Mouse (Mus musculus) layer of hippocampus, adult 9-11 months (tissue): ENCODE measurements at regions not wholly inside any gene's neighbourhood (a gene's known extent, or its start where the extent isn't known, plus 50 kb on each side); places are given as distances from the start of the nearest gene placed in this dataset.
A peak's percentile ranks its signal among the peaks of the same experiment; 100 is the strongest.

Experiments used
- DNase-seq: peaks from one replicate; pipeline ENCODE4 v3.0.0; 2022

DNA sequence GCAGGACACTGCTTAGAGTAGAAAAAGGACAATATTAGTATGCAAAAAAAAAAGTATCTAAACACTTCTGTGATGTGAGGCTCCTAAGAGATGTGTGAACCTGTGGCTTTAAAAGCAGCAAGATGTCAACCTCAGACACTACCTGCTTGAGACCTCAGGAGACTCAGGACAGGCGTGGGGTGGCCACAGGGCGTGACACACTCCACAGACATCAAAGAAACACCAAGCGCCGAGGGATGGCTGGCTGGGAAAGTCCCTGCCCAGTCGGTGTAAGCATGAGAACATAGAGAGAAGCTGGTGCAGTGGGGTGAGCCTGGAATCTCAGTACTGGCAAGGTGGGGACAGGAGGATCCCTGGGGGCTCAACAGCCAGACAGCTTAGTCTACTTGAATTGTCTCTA lies 72.0 kb upstream of the Sulf2 start:
- no peak for DNase-seq

- DNase-seq = peak; percentile 26
Observed at GRCm38 (mm10) chr2:166226929-166227328, 71.5 kb upstream of the Sulf2 start.

- no peak for DNase-seq
Observed at GRCm38 (mm10) chr2:166226331-166226730, 70.9 kb upstream of the Sulf2 start.

GRCm38 (mm10) chr2:166225354-166225753 lies 69.9 kb upstream of the Sulf2 start:
- DNase-seq = no peak

GRCm38 (mm10) chr2:166218783-166219182 lies 63.3 kb upstream of the Sulf2 start:
- no peak for DNase-seq

DNA sequence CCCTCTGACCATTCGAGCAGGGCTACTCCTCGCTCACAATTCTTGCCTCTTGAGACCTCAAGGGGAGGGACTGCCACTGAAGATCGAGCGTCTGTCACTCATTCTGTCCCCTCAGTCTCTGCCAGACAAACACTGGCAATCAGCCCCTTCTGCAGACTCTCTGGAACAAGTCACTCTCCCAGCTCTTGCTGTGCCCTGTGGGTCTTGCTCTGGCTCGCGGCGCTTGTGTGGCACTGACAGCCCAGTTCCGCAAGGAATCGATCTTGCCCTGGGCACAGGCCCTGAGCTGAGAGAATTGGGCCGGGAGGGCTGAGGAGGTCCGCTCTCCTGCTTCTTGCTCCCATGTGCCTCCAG lies 61.0 kb upstream of the Sulf2 start:
- DNase-seq = no peak

GRCm38 (mm10) chr2:166215610-166216511 lies 60.4 kb upstream of the Sulf2 start:
- peak; percentile 26 for DNase-seq

DNA sequence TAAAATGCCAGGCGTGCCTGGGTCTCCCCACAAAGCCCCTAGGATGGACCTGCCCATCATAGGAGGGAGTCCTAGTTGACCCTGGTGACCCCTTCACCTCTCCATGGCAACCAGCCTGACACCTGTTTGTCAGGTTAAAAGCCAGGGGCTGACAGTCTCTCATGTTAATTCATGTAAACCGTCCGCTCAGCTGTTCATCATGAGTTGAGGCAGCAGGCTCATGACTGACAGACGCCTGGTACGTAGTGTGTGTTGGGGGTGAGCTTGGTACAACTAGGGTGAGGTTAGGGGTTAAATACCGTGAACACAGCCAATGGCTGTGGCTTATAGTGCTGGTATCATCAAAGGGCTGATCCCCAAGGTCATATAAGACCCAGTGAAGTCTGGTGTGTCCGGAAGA lies 59.7 kb upstream of the Sulf2 start:
- no peak for DNase-seq

DNA sequence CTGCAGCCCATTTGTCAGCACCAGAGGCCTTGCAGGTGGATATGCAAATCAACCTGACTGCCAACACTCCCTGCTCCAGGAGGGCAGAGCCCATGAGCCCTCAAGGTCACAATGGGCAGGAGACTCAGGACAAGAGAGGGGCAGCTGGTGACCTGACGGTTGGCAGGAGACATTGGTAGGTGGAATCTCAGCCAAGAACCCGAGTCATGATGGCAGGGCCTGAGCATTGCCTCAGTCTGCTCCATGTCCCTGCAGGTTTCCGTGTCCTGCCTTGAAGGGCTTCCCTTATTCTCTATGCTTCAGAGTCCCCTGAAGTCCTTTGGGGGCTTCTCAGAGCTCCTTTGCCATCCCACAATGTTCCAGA lies 51.7 kb upstream of the Sulf2 start:
- DNase-seq = no peak

GRCm38 (mm10) chr2:166206396-166207144 lies 51.1 kb upstream of the Sulf2 start:
- DNase-seq = no peak
